Mouse (Mus musculus) left cerebral cortex, adult 9 months (tissue): ENCODE data around the gene Gm11077.
A peak's percentile ranks its signal among the peaks of the same experiment; 100 is the strongest.

Experiments
- DNase-seq, 2 experiments: peaks; one replicate each; pipeline ENCODE4 v3.0.0; 2022; ENCODE audit warnings: low spot score in 2 of 2

Gm11077 gene

DNA sequence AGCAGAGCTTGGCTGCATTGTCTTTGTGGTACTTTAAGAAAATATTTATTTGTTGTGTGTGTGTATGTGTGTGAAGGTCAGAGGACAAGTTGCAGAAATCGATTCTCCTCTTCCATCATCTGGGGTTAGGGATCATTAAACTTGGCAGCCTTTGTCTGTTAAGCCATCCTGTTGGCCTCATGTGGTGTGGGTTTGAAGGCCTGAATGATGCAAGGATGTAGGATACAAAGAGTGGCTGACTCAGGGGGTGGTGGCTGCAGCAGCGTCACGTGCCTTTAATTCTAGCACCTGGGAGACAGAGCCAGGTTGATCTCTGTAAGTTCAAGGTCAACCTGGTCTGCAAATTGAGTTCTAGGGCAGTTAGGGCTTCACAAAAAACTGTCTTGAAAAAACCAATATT is 16.5 kb downstream of the Gm11077 start:
- DNase-seq: no peak

GRCm38 (mm10) chr6:140747591-140747990 is 18.5 kb downstream of the Gm11077 start:
- no peak for DNase-seq

DNA sequence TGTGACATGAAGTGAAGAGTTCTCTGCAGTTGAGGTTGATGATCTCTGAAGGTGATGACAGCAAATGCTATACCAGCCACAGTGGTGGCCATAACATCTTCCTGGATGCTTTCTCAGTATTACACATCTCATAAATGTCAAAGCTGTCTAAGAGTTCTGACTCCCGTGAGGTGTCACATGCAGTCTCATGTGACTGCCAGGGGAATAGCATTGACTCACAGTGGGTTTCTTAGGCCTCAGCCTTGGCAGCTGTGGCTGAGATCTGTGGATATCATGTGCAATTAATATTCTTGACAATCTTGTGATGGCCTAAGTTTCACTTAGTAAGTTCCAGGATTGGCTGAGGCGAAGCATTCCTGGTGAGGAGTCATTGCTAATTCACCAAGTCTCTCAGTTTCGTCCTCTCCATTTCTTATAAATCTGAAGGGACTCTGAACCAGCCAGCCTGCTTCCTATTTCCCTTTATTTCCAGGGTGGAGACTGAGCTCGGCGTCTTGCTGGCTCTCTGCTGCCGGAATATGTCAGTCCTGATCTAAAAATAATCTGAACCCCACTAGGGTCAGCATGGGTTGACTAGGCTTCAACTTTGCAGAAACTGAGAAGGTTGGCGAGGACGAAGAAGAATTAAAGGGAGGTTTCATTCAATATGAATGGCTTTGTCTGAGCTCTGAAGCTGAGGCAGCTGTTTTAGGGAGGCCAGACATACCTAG is 21.4 kb downstream of the Gm11077 start:
- DNase-seq: no peak

- DNase-seq: peak; percentile 1 to 62
Measured at GRCm38 (mm10) chr6:140766365-140766764, 37.3 kb downstream of the Gm11077 start.

DNA sequence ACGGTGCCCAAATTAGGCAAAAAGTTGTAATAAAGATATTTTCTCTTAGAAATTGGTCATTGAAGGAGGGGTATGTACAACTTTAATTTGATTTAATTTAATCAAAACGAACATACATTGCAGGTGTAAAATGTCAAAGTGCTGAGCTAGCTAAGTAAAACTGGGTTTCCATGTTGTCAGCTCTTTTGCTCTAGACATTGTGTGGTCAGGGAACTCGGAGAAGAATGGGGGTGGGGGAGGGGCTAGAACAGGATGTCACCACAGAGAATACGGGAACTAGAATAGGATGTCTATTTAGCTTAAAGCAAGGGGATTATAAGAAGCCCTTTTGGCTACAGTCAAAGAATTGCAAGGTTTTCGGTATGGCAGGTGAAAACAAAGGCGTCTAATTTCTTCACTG is 38.2 kb downstream of the Gm11077 start:
- DNase-seq: no peak

GRCm38 (mm10) chr6:140768180-140768579 is 39.1 kb downstream of the Gm11077 start:
- no peak for DNase-seq

DNA sequence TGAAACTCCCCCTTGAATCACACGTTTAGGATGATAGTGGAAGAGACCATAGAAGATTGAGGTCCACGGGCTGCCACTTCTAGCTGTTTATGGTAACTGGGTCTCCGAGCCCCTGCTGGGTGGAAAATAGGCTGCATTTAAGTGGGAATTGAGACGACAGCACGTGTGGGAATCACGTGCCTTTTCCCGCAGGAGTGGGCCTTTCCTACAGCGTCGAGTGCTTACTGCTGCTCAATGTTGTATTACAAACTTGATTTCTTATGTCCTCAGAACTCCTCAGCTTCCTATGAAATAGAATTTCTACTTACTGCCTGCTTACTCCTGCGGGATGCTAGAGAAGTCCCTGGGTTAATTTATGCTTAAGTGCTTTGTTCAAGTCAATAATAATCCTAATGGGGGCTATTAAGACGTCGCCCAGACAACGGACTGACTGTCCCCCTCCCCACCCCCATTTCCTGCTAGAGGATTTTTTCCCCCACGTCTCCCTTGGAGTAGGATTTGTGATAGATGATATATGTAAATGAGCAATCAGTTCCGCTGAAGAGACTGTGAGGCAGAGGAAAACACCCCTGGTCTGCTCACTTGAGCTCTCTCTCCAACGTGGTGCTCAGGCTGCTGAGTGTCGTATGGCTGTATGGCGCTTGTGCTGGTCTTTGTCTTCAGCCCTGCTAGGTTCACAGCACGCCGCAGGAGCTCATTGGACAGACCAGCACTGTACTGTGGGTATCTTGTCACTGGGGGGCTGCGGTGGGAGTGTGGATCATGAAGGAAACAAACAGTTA is 40.0 kb downstream of the Gm11077 start:
- no peak for DNase-seq

- DNase-seq: no peak
Measured at GRCm38 (mm10) chr6:140776274-140776673, 47.2 kb downstream of the Gm11077 start.

GRCm38 (mm10) chr6:140782524-140782923 is 53.4 kb downstream of the Gm11077 start:
- DNase-seq: no peak

DNA sequence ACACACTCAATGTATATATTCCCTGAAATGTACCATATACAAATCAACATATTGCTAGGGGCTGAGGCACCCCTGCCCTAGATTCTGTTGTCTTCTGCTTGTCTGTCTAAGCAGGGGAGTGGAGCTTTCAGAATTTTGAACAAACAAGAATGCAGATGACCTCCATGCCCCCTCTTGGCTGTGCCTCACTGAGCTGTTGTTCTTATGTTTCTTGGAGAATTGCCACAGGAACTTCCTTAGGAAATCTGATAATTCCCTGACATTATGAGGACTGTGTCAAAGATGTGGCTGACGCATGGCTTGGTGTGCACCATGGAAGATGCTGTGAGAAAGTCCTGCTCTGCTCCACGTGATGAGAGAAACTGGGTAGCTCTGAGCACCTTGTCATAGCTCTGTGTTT is 57.0 kb downstream of the Gm11077 start:
- DNase-seq: no peak

GRCm38 (mm10) chr6:140789850-140790249 is 60.8 kb downstream of the Gm11077 start:
- DNase-seq: no peak

DNA sequence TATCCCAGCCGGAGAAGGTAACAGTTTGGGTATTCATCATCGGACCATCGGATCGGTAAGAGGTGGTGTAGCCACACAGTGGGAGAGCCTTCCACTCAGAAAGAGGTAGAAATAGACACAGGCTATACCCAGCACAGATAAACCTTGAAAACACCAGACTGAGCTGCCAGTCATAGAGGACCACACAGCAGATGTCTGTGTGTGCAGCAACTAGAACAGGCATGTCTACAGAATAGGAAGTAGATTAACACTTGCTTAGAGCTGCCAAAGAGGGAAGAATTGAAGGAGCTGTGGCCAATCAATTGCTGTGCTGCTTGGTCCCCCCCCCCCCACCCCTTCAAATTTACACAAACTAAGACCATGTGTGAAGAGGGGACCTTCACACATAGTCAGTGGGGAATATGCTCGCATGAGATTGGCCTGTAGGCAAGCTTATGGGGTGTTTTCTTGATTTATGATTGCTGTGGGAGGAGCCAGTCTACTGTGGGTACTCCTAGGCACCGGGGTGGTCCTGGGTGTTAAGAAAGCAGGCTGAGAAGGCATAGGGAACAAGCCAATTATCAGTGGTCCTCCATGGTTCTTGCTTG is 64.7 kb downstream of the Gm11077 start:
- no peak for DNase-seq

GRCm38 (mm10) chr6:140798841-140799240 is 69.8 kb downstream of the Gm11077 start:
- no peak for DNase-seq

DNA sequence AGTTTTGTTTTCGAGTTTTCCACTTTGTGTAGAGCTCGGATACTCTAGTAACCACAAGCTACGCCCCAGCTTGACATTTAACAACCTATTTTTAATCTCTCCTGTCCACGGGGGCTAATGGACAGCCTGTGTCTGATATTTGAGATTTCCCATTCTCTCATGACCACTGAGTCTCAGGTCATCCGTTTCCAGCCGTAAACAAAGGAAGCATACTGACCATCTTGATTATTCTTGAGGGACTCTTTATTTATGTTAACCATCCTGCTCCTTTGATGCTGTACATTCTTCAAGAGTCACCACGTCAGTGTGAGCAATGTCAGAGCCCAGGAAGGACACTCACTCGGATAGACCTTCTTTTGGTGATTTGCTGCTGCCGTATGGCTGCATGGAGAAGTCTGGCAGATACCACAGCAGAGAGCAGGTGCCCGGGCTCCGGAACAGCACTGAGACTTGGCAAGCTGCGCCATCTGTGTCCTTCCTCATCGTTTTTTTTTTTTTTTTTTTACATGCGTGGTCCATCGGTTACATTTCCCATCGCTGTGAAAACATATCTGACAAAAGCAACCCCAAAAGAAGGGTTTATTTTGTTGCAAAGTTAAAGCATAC is 70.5 kb downstream of the Gm11077 start:
- no peak for DNase-seq

DNA sequence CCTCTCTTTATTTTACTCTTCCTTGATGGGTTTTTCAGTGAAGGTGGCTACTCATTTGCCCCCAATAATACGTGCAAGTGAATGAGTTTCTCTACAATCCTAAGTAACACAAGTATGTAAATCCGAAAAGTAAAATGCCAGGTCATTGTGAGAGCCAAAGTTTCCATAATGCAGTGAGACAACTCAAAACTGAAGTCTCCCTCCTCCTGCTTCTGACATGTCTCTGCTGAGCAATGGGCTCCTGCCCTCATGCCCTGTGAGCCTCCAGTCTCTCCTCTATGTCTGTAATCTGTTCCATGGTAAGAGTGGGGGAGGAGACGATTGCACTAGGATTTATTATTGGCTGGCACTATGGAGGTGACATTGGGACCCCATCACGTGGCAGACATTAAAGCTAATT is 71.5 kb downstream of the Gm11077 start:
- DNase-seq: no peak
